Mouse (Mus musculus) C2C12 (cell line): ENCODE data around the gene Amot. TPM values are rescaled to one million over a fixed set of nuclear protein-coding genes. Genes with fewer than 3 reads are reported as not detected.

ENCODE experiments used
- H3K27me3 ChIP-seq: one replicate; pipeline ENCODE4 v1.6.1; 2011; ENCODE audit not compliant: control insufficient read depth, insufficient read depth, insufficient read length
- H3K36me3 ChIP-seq: one replicate; pipeline ENCODE4 v1.6.1; 2011; ENCODE audit not compliant: control insufficient read depth, insufficient read depth
- H3K4me3 ChIP-seq: one replicate; pipeline ENCODE4 v1.5.1; 2011; ENCODE audit warnings: mild to moderate bottlenecking, control low read depth; ENCODE audit not compliant: poor library complexity, insufficient read depth, severe bottlenecking
- H3K79me2 ChIP-seq: one replicate; pipeline ENCODE4 v1.6.1; 2011; ENCODE audit not compliant: control insufficient read depth, insufficient read depth
- H3K79me3 ChIP-seq: one replicate; pipeline ENCODE4 v1.6.1; 2011; ENCODE audit warnings: low read depth, control low read depth
- H3ac ChIP-seq: one replicate; pipeline ENCODE3; 2011; ENCODE audit warnings: low read depth; ENCODE audit not compliant: control insufficient read depth, insufficient read length
- CEBPB ChIP-seq: IDR thresholded peaks from one replicate; pipeline ENCODE4 v1.6.1; 2011; ENCODE audit warnings: low read depth, mild to moderate bottlenecking, control low read depth, moderate library complexity
- CTCF ChIP-seq: IDR thresholded peaks from one replicate; pipeline ENCODE4 v1.5.1; 2011; ENCODE audit not compliant: control insufficient read depth, insufficient read depth, insufficient read length
- FOSL1 ChIP-seq: IDR thresholded peaks from one replicate; pipeline ENCODE4 v1.8.0; 2011; ENCODE audit warnings: mild to moderate bottlenecking, low read length; ENCODE audit not compliant: poor library complexity, insufficient read depth, severe bottlenecking
- MAX ChIP-seq: IDR thresholded peaks from one replicate; pipeline ENCODE4 v1.6.1; 2011; ENCODE audit warnings: mild to moderate bottlenecking, control low read depth
- MYOD1 ChIP-seq: IDR thresholded peaks from one replicate; pipeline ENCODE4 v1.6.1; 2011; ENCODE audit warnings: low read depth; ENCODE audit not compliant: control insufficient read depth, insufficient read length
- MYOG ChIP-seq: IDR thresholded peaks from one replicate; pipeline ENCODE4 v1.6.1; 2011; ENCODE audit not compliant: control insufficient read depth, insufficient read length; ENCODE audit errors: extremely low read depth
- USF1 ChIP-seq: IDR thresholded peaks from one replicate; pipeline ENCODE4 v1.6.1; 2011; ENCODE audit warnings: low read depth, mild to moderate bottlenecking, control low read depth, moderate library complexity
- polyA plus RNA-seq: library from polyadenylated mRNA; unstranded; fragments of >200 nt; fragmentation: generic; extraction: Trizol; gene quantifications from one replicate; pipeline ENCODE4 v1.2.1, GENCODE M21; 2012; ENCODE audit warnings: missing spikeins

Gene Amot
- polyA plus RNA-seq, 1 experiment, result 7.0 TPM

DNA sequence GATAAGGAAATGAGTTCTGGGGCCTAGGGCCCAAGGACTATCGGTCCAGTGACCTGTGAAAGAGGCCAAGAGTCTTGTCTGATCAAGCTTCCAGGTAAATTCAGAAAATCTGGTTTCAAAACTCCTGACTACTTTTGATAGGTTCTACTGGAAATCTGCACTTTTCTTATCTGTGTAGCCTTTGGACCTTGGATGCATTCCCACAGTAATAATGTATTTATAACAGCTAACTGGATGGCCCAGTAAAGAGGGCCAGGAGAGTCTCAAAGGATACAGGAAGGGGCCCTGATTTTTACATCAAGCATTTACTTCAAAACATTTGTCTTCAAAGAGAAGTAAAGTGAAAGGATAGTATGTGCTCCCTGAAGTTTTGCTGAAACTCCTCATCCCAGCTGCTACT is 90.7 kb downstream of the Amot start:
- no peak for TF ChIP-seq CEBPB
- Histone ChIP-seq H3K4me3 (no peak overlapping the region), H3K79me2 (no peaks in the 10 kb centered on the region), H3K79me3 (no peaks in the 10 kb centered on the region), H3ac (no peak overlapping the region), H3K27me3 (no peaks in the 10 kb centered on the region), H3K36me3 (no peaks in the 10 kb centered on the region)

DNA sequence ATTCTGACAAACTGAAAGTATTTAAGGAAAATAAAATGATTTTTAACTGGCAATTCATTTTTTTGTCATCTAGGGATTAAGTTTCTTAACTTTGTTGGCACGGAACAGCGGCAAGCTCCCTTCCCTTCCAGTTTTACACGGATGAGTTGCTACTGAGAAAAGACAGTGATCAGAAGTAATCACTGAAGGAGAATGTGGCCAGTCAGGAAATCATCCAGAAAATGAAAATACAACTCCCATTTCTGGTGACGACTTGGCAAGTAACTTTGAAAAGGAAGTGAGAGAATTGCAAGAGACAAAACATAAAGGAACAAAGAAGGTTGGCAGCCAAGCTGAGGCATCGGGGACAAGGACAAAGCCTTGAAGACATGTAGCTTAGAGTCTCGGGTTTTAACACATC is 93.6 kb downstream of the Amot start:
- TF ChIP-seq MYOG (no peak), CTCF (no peak), USF1 (no peak), CEBPB (no peak), MYOD1 (no peak), MAX (no peak), FOSL1 (no peak)
- Histone ChIP-seq H3K79me2 (no peaks in the 10 kb centered on the region), H3K27me3 (no peaks in the 10 kb centered on the region), H3K79me3 (no peaks in the 10 kb centered on the region), H3K4me3 (no peak overlapping the region), H3ac (no peak overlapping the region), H3K36me3 (no peaks in the 10 kb centered on the region)

GRCm38 (mm10) chrX:145406052-145406451 is 98.9 kb downstream of the Amot start:
- no peak overlapping the region for H3K4me3 ChIP-seq
- H3K79me2 ChIP-seq, result no peaks in the 10 kb centered on the region
- no peaks in the 10 kb centered on the region for H3K36me3 ChIP-seq
- no peaks in the 10 kb centered on the region for H3K79me3 ChIP-seq
- no peak overlapping the region for H3ac ChIP-seq
- no peaks in the 10 kb centered on the region for H3K27me3 ChIP-seq
- TF ChIP-seq FOSL1 (no peak), CEBPB (no peak), MYOG (no peak), CTCF (no peak), USF1 (no peak), MAX (no peak), MYOD1 (no peak)

GRCm38 (mm10) chrX:145401926-145402325 is 103.1 kb downstream of the Amot start:
- Histone ChIP-seq H3K4me3 (no peak overlapping the region), H3K27me3 (no peaks in the 10 kb centered on the region), H3K36me3 (no peaks in the 10 kb centered on the region), H3K79me3 (no peaks in the 10 kb centered on the region), H3K79me2 (no peaks in the 10 kb centered on the region), H3ac (no peak overlapping the region)
- TF ChIP-seq CTCF, result no peak
- no peak for TF ChIP-seq MYOD1
- no peak for TF ChIP-seq MYOG
- TF ChIP-seq FOSL1, result no peak
- TF ChIP-seq CEBPB, result no peak

DNA sequence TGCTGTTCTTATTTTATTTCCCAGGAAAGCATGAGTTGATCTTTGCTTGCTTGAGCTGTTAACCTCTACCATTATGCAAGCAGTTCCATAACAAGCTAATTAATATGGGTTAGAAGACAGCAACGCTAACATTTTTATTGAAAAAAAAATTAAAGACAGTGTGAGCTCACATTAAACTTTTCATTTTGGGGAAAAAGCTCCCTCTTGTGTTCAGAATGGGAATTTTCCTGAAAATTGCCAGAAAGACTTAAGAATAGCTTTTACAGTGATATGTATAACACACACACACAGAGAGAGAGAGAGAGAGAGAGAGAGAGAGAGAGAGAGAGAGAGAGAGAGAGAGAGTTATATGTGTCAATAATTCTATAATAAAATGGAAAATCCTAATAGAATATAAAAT is 105.7 kb downstream of the Amot start:
- H3ac ChIP-seq, result no peak overlapping the region
- H3K79me3 ChIP-seq, result no peaks in the 10 kb centered on the region
- TF ChIP-seq CTCF (no peak), USF1 (no peak), MAX (no peak), MYOG (no peak), MYOD1 (no peak), CEBPB (no peak), FOSL1 (no peak)
- H3K36me3 ChIP-seq, result no peaks in the 10 kb centered on the region
- H3K27me3 ChIP-seq, result no peaks in the 10 kb centered on the region
- H3K79me2 ChIP-seq, result no peaks in the 10 kb centered on the region
- H3K4me3 ChIP-seq, result no peak overlapping the region

Other genes starting within 250 kb of the Amot start
- 0.11 TPM for gene Lhfpl1, start 156.1 kb downstream of the Amot start, polyA plus RNA-seq